Mouse (Mus musculus): ENCODE measurements around the gene Bloc1s4. TPM values are rescaled to one million over a fixed set of nuclear protein-coding genes. Genes with fewer than 3 reads are reported as not detected.

The Bloc1s4 gene
- polyA plus RNA-seq, 1 experiment from 2014 or later: 26.0 TPM

DNA sequence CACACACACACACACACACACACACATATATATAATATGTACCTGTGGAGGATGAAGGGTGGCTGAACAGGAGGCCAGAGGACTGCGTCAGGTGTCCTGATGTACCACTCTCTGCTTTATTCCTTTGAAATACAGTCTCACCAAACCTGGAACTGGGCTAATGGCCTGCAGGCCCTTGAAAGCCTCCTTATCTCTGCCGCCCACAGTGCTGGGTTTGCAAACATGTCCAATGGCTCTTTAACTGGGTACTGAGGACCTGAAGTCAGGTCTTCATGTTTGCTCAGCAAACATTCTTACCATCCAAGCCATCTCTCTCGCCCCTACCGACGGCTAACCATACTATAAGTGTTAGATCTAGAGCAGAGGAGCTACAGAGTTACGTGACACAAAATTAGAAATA is 34.8 kb downstream of the Bloc1s4 start:
- no peaks in the 10 kb centered on the region for H3K36me3 ChIP-seq (ENCODE audit: control insufficient read depth, insufficient read depth, low read length)
- H3K9ac ChIP-seq (ENCODE audit: low read depth, low read length): no peak overlapping the region
- no peaks in the 10 kb centered on the region for H3K9me3 ChIP-seq (ENCODE audit: control insufficient read depth, low read length)
- no peak overlapping the region for H3K4me3 ChIP-seq (ENCODE audit: low read length)
- no peaks in the 10 kb centered on the region for H3K27me3 ChIP-seq (replicated peaks; ENCODE audit: control insufficient read depth, insufficient read depth, low read length)
- H3K4me2 ChIP-seq (ENCODE audit: low read length): no peak overlapping the region
- no peak overlapping the region for H3K27ac ChIP-seq (ENCODE audit: low read depth, low read length)
- peaks cover 8% of the 10 kb centered on the region for H3K4me1 ChIP-seq (ENCODE audit: control insufficient read depth, insufficient read depth, low read depth, low read length)
- 86% methylated on average over 6 of the region's 6 CpGs for WGBS
- ATAC-seq: no peak

DNA sequence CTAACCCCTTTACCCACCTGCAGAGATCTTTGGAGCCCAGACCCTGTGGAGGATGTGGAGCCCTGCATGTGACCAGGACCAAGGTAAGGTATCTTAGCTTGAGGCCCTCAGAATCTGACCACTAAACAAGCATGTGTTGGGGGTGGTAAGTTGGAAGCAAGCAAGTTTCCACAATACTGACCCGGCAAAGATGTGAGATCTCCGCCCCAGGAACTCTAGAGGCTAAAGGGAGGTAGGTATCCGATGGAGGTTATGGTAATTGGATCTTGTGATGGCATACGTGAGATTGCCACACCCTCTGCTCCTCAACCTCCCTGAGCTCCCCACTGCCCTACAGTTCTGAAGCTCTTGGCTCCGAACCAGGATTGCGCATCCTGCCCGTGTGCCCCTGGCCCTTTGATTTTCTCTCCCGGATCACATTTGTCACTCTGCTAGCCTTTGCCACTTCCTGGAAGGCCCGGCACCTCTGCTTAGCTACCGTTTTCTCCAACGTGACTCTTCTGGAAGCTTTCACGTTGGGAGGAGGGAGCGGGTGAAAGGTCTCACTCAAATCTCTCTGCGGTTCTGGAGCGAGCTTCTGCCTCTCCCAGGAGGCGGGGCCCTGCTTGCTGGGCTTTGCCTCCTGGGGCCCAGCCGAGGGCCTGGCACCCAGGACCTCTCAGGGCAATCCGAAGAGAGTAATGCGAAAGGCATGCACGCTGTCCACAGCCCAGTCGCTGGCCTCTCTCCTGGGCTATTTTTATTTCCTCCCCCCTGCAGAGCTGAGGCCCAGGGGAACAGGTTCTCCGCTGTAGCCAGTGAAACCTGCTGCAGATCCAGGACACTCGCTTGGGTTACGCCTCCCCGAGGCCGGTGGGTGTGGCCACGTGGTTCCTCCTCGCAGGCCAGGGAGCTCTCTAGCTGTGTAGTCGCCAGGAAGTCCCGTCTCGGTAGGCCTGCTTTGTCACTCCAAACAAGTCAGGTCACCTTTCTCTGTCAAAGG is 35.6 kb downstream of the Bloc1s4 start:
- peaks cover 8% of the 10 kb centered on the region for H3K4me1 ChIP-seq (ENCODE audit: control insufficient read depth, insufficient read depth, low read depth, low read length)
- no peaks in the 10 kb centered on the region for H3K36me3 ChIP-seq (ENCODE audit: control insufficient read depth, insufficient read depth, low read length)
- H3K27me3 ChIP-seq (replicated peaks; ENCODE audit: control insufficient read depth, insufficient read depth, low read length): no peaks in the 10 kb centered on the region
- H3K9me3 ChIP-seq (ENCODE audit: control insufficient read depth, low read length): no peaks in the 10 kb centered on the region
- peak; percentile 67; the same call in 1 of the 2 replicates for ATAC-seq
- 11% methylated on average over 31 of the region's 31 CpGs for WGBS
- H3K27ac ChIP-seq (ENCODE audit: low read depth, low read length): no peak overlapping the region
- H3K4me3 ChIP-seq (ENCODE audit: low read length): peak overlapping the region; percentile 18
- peak overlapping the region; percentile 48 for H3K4me2 ChIP-seq (ENCODE audit: low read length)
- peak overlapping the region; percentile 53 for H3K9ac ChIP-seq (ENCODE audit: low read depth, low read length)

GRCm38 (mm10) chr5:36711863-36712262 is 36.6 kb downstream of the Bloc1s4 start:
- Histone ChIP-seq H3K27ac (ENCODE audit: low read depth, low read length) (no peak overlapping the region), H3K9me3 (ENCODE audit: control insufficient read depth, low read length) (no peaks in the 10 kb centered on the region), H3K36me3 (ENCODE audit: control insufficient read depth, insufficient read depth, low read length) (no peaks in the 10 kb centered on the region), H3K9ac (ENCODE audit: low read depth, low read length) (no peak overlapping the region), H3K4me2 (ENCODE audit: low read length) (no peak overlapping the region), H3K4me3 (ENCODE audit: low read length) (no peak overlapping the region), H3K27me3 (replicated peaks; ENCODE audit: control insufficient read depth, insufficient read depth, low read length) (no peaks in the 10 kb centered on the region), H3K4me1 (ENCODE audit: control insufficient read depth, insufficient read depth, low read depth, low read length) (peaks cover 8% of the 10 kb centered on the region)
- WGBS: 56% methylated on average over 5 of the region's 5 CpGs
- ATAC-seq: no peak

DNA sequence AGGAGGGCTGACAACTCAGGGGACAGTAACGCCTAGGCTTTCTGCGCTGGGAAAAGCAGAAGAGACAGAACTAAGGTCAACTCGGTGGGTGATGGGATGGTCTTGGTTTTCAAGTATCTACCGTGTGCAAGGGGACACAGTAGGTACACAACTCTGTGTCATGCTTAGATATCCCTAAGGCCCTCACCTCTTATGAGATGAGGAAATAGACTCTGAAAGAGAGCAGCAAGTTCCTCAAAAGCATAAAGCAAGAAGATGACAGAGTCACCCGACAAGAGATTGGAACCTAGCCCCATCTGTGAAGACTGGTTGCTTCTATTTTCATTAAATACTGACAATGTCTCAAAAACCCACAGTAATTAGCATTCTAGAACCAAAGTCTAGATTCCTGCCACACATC is 42.7 kb downstream of the Bloc1s4 start:
- no peaks in the 10 kb centered on the region for H3K27me3 ChIP-seq (replicated peaks; ENCODE audit: control insufficient read depth, insufficient read depth, low read length)
- WGBS: 81% methylated on average over 5 of the region's 5 CpGs
- H3K4me2 ChIP-seq (ENCODE audit: low read length): no peak overlapping the region
- H3K9me3 ChIP-seq (ENCODE audit: control insufficient read depth, low read length): no peaks in the 10 kb centered on the region
- no peaks in the 10 kb centered on the region for H3K4me1 ChIP-seq (ENCODE audit: control insufficient read depth, insufficient read depth, low read depth, low read length)
- no peak for ATAC-seq
- H3K4me3 ChIP-seq (ENCODE audit: low read length): no peak overlapping the region
- no peak overlapping the region for H3K27ac ChIP-seq (ENCODE audit: low read depth, low read length)
- H3K9ac ChIP-seq (ENCODE audit: low read depth, low read length): no peak overlapping the region
- H3K36me3 ChIP-seq (ENCODE audit: control insufficient read depth, insufficient read depth, low read length): no peaks in the 10 kb centered on the region

GRCm38 (mm10) chr5:36705390-36705789 is 43.1 kb downstream of the Bloc1s4 start:
- WGBS: 63% methylated on average over 5 of the region's 5 CpGs
- H3K36me3 ChIP-seq (ENCODE audit: control insufficient read depth, insufficient read depth, low read length): no peaks in the 10 kb centered on the region
- H3K9me3 ChIP-seq (ENCODE audit: control insufficient read depth, low read length): no peaks in the 10 kb centered on the region
- no peak overlapping the region for H3K4me3 ChIP-seq (ENCODE audit: low read length)
- no peak overlapping the region for H3K4me2 ChIP-seq (ENCODE audit: low read length)
- no peak overlapping the region for H3K27ac ChIP-seq (ENCODE audit: low read depth, low read length)
- H3K4me1 ChIP-seq (ENCODE audit: control insufficient read depth, insufficient read depth, low read depth, low read length): no peaks in the 10 kb centered on the region
- H3K9ac ChIP-seq (ENCODE audit: low read depth, low read length): no peak overlapping the region
- peak; percentile 56; the same call in 1 of the 2 replicates for ATAC-seq
- no peaks in the 10 kb centered on the region for H3K27me3 ChIP-seq (replicated peaks; ENCODE audit: control insufficient read depth, insufficient read depth, low read length)

- 78% methylated on average over 6 of the region's 6 CpGs for WGBS
- no peak for ATAC-seq
Measured at GRCm38 (mm10) chr5:36704684-36705083, 43.8 kb downstream of the Bloc1s4 start.

GRCm38 (mm10) chr5:36700939-36701620 is 47.4 kb downstream of the Bloc1s4 start:
- Histone ChIP-seq H3K27ac (ENCODE audit: low read depth, low read length) (no peak overlapping the region), H3K4me3 (ENCODE audit: low read length) (no peak overlapping the region), H3K9me3 (ENCODE audit: control insufficient read depth, low read length) (no peaks in the 10 kb centered on the region), H3K27me3 (replicated peaks; ENCODE audit: control insufficient read depth, insufficient read depth, low read length) (no peaks in the 10 kb centered on the region), H3K4me2 (ENCODE audit: low read length) (no peak overlapping the region), H3K9ac (ENCODE audit: low read depth, low read length) (no peak overlapping the region), H3K4me1 (ENCODE audit: control insufficient read depth, insufficient read depth, low read depth, low read length) (0 out of 2 replicates have a peak, but pooled peaks cover 4% of the 10 kb centered on the region), H3K36me3 (ENCODE audit: control insufficient read depth, insufficient read depth, low read length) (no peaks in the 10 kb centered on the region)
- WGBS: 81% methylated on average over 6 of the region's 6 CpGs
- ATAC-seq: no peak

More at GRCm38 (mm10) chr5:36704684-36705083, 43.8 kb downstream of the Bloc1s4 start:
- Histone ChIP-seq H3K27ac (ENCODE audit: low read depth, low read length) (no peak overlapping the region), H3K4me1 (ENCODE audit: control insufficient read depth, insufficient read depth, low read depth, low read length) (no peaks in the 10 kb centered on the region), H3K9ac (ENCODE audit: low read depth, low read length) (no peak overlapping the region), H3K27me3 (replicated peaks; ENCODE audit: control insufficient read depth, insufficient read depth, low read length) (no peaks in the 10 kb centered on the region), H3K4me3 (ENCODE audit: low read length) (no peak overlapping the region), H3K36me3 (ENCODE audit: control insufficient read depth, insufficient read depth, low read length) (no peaks in the 10 kb centered on the region), H3K4me2 (ENCODE audit: low read length) (no peak overlapping the region), H3K9me3 (ENCODE audit: control insufficient read depth, low read length) (no peaks in the 10 kb centered on the region)

- Histone ChIP-seq H3K4me2 (ENCODE audit: low read length) (no peak overlapping the region), H3K9ac (ENCODE audit: low read depth, low read length) (no peak overlapping the region), H3K4me1 (ENCODE audit: control insufficient read depth, insufficient read depth, low read depth, low read length) (peaks cover 9% of the 10 kb centered on the region), H3K4me3 (ENCODE audit: low read length) (no peak overlapping the region), H3K9me3 (ENCODE audit: control insufficient read depth, low read length) (no peaks in the 10 kb centered on the region), H3K36me3 (ENCODE audit: control insufficient read depth, insufficient read depth, low read length) (no peaks in the 10 kb centered on the region), H3K27ac (ENCODE audit: low read depth, low read length) (no peak overlapping the region), H3K27me3 (replicated peaks; ENCODE audit: control insufficient read depth, insufficient read depth, low read length) (no peaks in the 10 kb centered on the region)
- WGBS: 76% methylated on average over 5 of the region's 5 CpGs
- ATAC-seq: no peak
Measured at GRCm38 (mm10) chr5:36698689-36699088, 49.8 kb downstream of the Bloc1s4 start.

GRCm38 (mm10) chr5:36698067-36698670 is 50.3 kb downstream of the Bloc1s4 start:
- Histone ChIP-seq H3K4me2 (ENCODE audit: low read length) (no peak overlapping the region), H3K27me3 (replicated peaks; ENCODE audit: control insufficient read depth, insufficient read depth, low read length) (no peaks in the 10 kb centered on the region), H3K36me3 (ENCODE audit: control insufficient read depth, insufficient read depth, low read length) (no peaks in the 10 kb centered on the region), H3K4me1 (ENCODE audit: control insufficient read depth, insufficient read depth, low read depth, low read length) (peaks cover 14% of the 10 kb centered on the region), H3K4me3 (ENCODE audit: low read length) (no peak overlapping the region), H3K27ac (ENCODE audit: low read depth, low read length) (no peak overlapping the region), H3K9ac (ENCODE audit: low read depth, low read length) (no peak overlapping the region), H3K9me3 (ENCODE audit: control insufficient read depth, low read length) (no peaks in the 10 kb centered on the region)
- no peak for ATAC-seq
- WGBS: 81% methylated on average over 7 of the region's 7 CpGs

Measured in hindbrain, embryonic 16.5 days (tissue).